In the genomic region with DNA sequence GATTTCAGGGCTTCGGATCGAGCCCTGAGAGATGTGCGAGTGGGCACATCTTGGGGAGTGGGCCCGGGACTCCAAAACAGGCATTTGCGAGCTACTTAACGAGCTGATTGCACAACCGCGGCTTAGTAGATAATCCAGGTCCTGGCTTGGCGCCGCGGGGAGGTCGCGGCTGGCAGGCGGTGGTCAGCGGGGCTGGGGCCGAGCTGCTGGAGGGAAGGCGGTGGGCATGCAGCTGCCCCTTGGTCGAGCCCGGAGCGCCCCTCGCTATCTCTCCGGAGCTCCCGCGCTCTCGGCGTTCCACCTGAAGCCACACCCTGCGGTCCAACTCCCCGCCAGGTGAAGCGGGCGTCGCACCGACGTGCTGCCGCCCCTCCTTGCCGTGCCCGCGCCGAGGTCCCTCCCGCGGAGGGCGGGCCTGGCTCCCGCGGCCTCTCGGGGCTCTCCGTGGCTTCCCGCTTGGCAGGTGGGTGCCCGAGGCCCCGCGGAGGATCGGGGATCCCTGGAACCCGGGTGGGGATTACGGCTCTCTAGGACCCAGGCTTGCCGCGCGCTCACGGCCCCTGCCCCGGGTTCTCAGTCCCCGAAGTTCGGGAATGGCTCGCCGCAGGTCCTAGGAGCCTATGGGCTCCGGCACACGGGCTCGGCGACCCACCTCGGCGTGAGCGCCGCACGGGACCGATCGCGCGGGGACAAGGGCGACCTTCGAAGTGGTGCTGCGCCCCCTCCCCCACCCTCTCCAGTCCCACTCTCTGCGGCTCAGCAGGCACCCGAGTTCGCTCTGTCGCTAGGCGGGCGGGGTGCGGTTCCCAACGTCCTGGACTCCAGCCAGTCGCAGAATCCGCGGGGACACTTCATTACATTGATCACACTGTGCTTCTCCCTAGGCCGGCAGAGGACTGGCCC, we compare ENCODE assay signal across 8 mouse cellular contexts. TPM values are rescaled to one million over a fixed set of nuclear protein-coding genes. Genes with fewer than 3 reads are reported as not detected.
DNase-seq lines count a peak whose midpoint lies in the region; ATAC-seq lines count a peak whose summit lies in the region.

No protein-coding gene starts in this region.

- under 1% methylated on average over 89 of the region's 89 CpGs for WGBS in embryonic facial prominence, embryonic 10.5 days
- under 1% methylated on average over 89 of the region's 89 CpGs for WGBS in hindbrain, embryonic 10.5 days
- WGBS in liver, embryonic 11.5 days, result 2% methylated on average over 89 of the region's 89 CpGs
- under 1% methylated on average over 89 of the region's 89 CpGs for WGBS in neural tube, embryonic 11.5 days

- H3K4me2 ChIP-seq in liver, embryonic 11.5 days, result peak overlapping the region; percentile 98
- peak overlapping the region; percentile 93 for H3K4me2 ChIP-seq in neural tube, embryonic 11.5 days (ENCODE audit: low read depth)

- peak overlapping the region; percentile 68 for H3K27ac ChIP-seq in embryonic facial prominence, embryonic 10.5 days (replicated peaks)
- H3K27ac ChIP-seq in hindbrain, embryonic 10.5 days, result peak overlapping the region; percentile 62; the same call in 1 of the 2 replicates
- H3K27ac ChIP-seq in liver, embryonic 11.5 days (ENCODE audit: low read depth, low read length), result no peak overlapping the region
- no peak overlapping the region for H3K27ac ChIP-seq in neural tube, embryonic 11.5 days (ENCODE audit: low read depth, low read length)

- H3K36me3 ChIP-seq in embryonic facial prominence, embryonic 10.5 days (replicated peaks), result no peaks in the 10 kb centered on the region
- no peaks in the 10 kb centered on the region for H3K36me3 ChIP-seq in hindbrain, embryonic 10.5 days
- no peaks in the 10 kb centered on the region for H3K36me3 ChIP-seq in liver, embryonic 11.5 days (ENCODE audit: control insufficient read depth, insufficient read depth, low read length)
- no peaks in the 10 kb centered on the region for H3K36me3 ChIP-seq in neural tube, embryonic 11.5 days (ENCODE audit: control insufficient read depth, insufficient read depth, low read length)

- peaks cover 91% of the 10 kb centered on the region for H3K27me3 ChIP-seq in embryonic facial prominence, embryonic 10.5 days (replicated peaks; ENCODE audit: low read depth, poor library complexity, severe bottlenecking)
- H3K27me3 ChIP-seq in hindbrain, embryonic 10.5 days (ENCODE audit: insufficient read depth, poor library complexity, severe bottlenecking), result peaks cover 94% of the 10 kb centered on the region
- peaks cover 54% of the 10 kb centered on the region for H3K27me3 ChIP-seq in liver, embryonic 11.5 days (replicated peaks; ENCODE audit: control insufficient read depth, insufficient read depth, low read length)
- peaks cover 61% of the 10 kb centered on the region for H3K27me3 ChIP-seq in neural tube, embryonic 11.5 days (ENCODE audit: control insufficient read depth, insufficient read depth, low read length)

- H3K4me1 ChIP-seq in embryonic facial prominence, embryonic 10.5 days, result peaks cover 26% of the 10 kb centered on the region
- H3K4me1 ChIP-seq in hindbrain, embryonic 10.5 days (replicated peaks), result peaks cover 21% of the 10 kb centered on the region
- H3K4me1 ChIP-seq in liver, embryonic 11.5 days (replicated peaks; ENCODE audit: control insufficient read depth, insufficient read depth, low read length), result peaks cover 14% of the 10 kb centered on the region
- peaks cover 9% of the 10 kb centered on the region; the same call in 1 of the 2 replicates for H3K4me1 ChIP-seq in neural tube, embryonic 11.5 days (ENCODE audit: control insufficient read depth, insufficient read depth, low read length)

- H3K4me3 ChIP-seq in embryonic facial prominence, embryonic 10.5 days, result peak overlapping the region; percentile 64
- H3K4me3 ChIP-seq in hindbrain, embryonic 10.5 days, result peak overlapping the region; percentile 64
- H3K4me3 ChIP-seq in liver, embryonic 11.5 days (ENCODE audit: low read depth, low read length), result peak overlapping the region; percentile 60
- peak overlapping the region; percentile 48 for H3K4me3 ChIP-seq in neural tube, embryonic 11.5 days (ENCODE audit: low read depth, low read length)

- ATAC-seq in cerebellum, adult (ENCODE audit: insufficient number of reproducible peaks, low FRiP score, low TSS enrichment), result no peak; the same call in 1 of the 2 replicates
- ATAC-seq in liver, embryonic 11.5 days (replicated peaks; ENCODE audit: low FRiP score), result peak; percentile 56
- ATAC-seq in neural tube, embryonic 11.5 days (ENCODE audit: insufficient read depth, low FRiP score, low TSS enrichment), result peak; percentile 27; the same call in 1 of the 2 replicates

- H3K9me3 ChIP-seq in embryonic facial prominence, embryonic 10.5 days, result no peaks in the 10 kb centered on the region
- H3K9me3 ChIP-seq in hindbrain, embryonic 10.5 days, result no peaks in the 10 kb centered on the region
- no peaks in the 10 kb centered on the region for H3K9me3 ChIP-seq in liver, embryonic 11.5 days (ENCODE audit: control insufficient read depth, low read length)
- H3K9me3 ChIP-seq in neural tube, embryonic 11.5 days (ENCODE audit: control insufficient read depth, low read length), result no peaks in the 10 kb centered on the region

- peak overlapping the region; percentile 65 for H3K9ac ChIP-seq in liver, embryonic 11.5 days (ENCODE audit: low read depth, low read length)
- H3K9ac ChIP-seq in neural tube, embryonic 11.5 days (ENCODE audit: low read length), result peak overlapping the region; percentile 45

- DNase-seq in cerebellum, postnatal 10 days, result peak; percentile 43 to 51
- DNase-seq in CD4-positive helper T cell, adult 2 months (ENCODE audit: low read depth, low spot score), result peak; percentile 38
- peak; percentile 52 for DNase-seq in embryonic facial prominence, embryonic 10.5 days (ENCODE audit: low spot score)
- DNase-seq in hindbrain, embryonic 10.5 days (ENCODE audit: low spot score), result no peak
- DNase-seq in liver, embryonic 11.5 days (ENCODE audit: low spot score), result no peak
- no peak for DNase-seq in neural tube, embryonic 11.5 days (ENCODE audit: low spot score)
- no peak for DNase-seq in spleen, postnatal 14 days (ENCODE audit: low spot score in 2 of 2)

RNA-seq across cellular contexts. Expression of gene Pak6, which starts 14.0 kb away (rescaled TPM):
- polyA plus RNA-seq in embryonic facial prominence, embryonic 10.5 days (2016; fragmentation: Nextera tagmentation; extraction: Ambion mirVana), result 0.45 and 0.72 TPM in 2 replicates
- polyA plus RNA-seq in hindbrain, embryonic 10.5 days (2016; fragmentation: Nextera tagmentation; extraction: Ambion mirVana), result 0.25 and 0.90 TPM in 2 replicates
- polyA plus RNA-seq in liver, embryonic 11.5 days (2014; fragmentation: Nextera tagmentation; extraction: Ambion mirVana), result 2.2 and 2.8 TPM in 2 replicates
- polyA plus RNA-seq in neural tube, embryonic 11.5 days (2014; fragmentation: Nextera tagmentation; extraction: Ambion mirVana), result 0.78 and 1.6 TPM in 2 replicates

RNA-seq across cellular contexts. Expression of gene Ankrd63, which starts 26.7 kb away (rescaled TPM):
- not detected in 2 replicates for polyA plus RNA-seq in embryonic facial prominence, embryonic 10.5 days (2016; fragmentation: Nextera tagmentation; extraction: Ambion mirVana)
- not detected in 2 replicates for polyA plus RNA-seq in hindbrain, embryonic 10.5 days (2016; fragmentation: Nextera tagmentation; extraction: Ambion mirVana)
- 0.16 TPM in 1 of 2 replicates, not detected in the other for polyA plus RNA-seq in liver, embryonic 11.5 days (2014; fragmentation: Nextera tagmentation; extraction: Ambion mirVana)
- polyA plus RNA-seq in neural tube, embryonic 11.5 days (2014; fragmentation: Nextera tagmentation; extraction: Ambion mirVana), result not detected in 2 replicates

RNA-seq across cellular contexts. Expression of gene Plcb2, which starts 51.1 kb away (rescaled TPM):
- 0.41 and 0.44 TPM in 2 replicates for polyA plus RNA-seq in embryonic facial prominence, embryonic 10.5 days (2016; fragmentation: Nextera tagmentation; extraction: Ambion mirVana)
- polyA plus RNA-seq in hindbrain, embryonic 10.5 days (2016; fragmentation: Nextera tagmentation; extraction: Ambion mirVana), result 0.31 and 0.43 TPM in 2 replicates
- polyA plus RNA-seq in liver, embryonic 11.5 days (2014; fragmentation: Nextera tagmentation; extraction: Ambion mirVana), result 2.9 and 3.5 TPM in 2 replicates
- polyA plus RNA-seq in neural tube, embryonic 11.5 days (2014; fragmentation: Nextera tagmentation; extraction: Ambion mirVana), result 0.24 and 0.39 TPM in 2 replicates

Comparison
In these comparisons a context has a peak if more than half of its experiments do, and no peak if none do; other contexts are left out.
1. DNase-seq: peak in cerebellum, postnatal 10 days (2 of 2), CD4-positive helper T cell, adult 2 months (single experiment) and embryonic facial prominence, embryonic 10.5 days (single experiment); none in hindbrain, embryonic 10.5 days (single experiment), liver, embryonic 11.5 days (single experiment), neural tube, embryonic 11.5 days (single experiment) and spleen, postnatal 14 days (0 of 2).
2. H3K27ac ChIP-seq: peak in embryonic facial prominence, embryonic 10.5 days (single experiment) and hindbrain, embryonic 10.5 days (single experiment); none in liver, embryonic 11.5 days (single experiment) and neural tube, embryonic 11.5 days (single experiment).
3. Peak in every context shown above with its lines, with median percentiles within 50 percentile points of each other: H3K4me3 ChIP-seq.